Mouse (Mus musculus) T-cell, adult 2 months (primary cell): Measurements from ENCODE around the gene Prep.

Source experiments
- DNase-seq: peaks from one replicate; pipeline ENCODE4 v3.0.0; 2022; ENCODE audit warnings: low spot score

Prep gene

DNA sequence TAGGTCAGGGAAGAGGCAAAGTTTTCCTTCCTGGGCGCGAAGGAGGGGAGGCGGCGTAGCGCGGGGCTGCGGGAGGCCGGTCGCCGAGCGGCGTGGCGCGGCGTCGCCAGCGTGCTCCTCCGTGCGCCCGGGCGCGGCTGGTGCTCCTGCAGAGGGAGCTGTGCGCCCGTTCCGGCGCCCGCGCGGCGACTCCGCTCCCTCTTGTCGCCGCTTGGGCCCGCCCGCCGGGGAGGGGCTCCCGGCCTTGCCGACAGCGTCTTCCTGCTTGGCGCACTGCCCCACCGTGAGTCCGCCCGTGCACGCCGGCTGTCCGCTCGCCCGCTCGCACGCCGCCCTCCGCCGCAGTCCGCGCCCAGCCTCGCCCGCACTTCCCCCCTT, at the start of gene Prep:
Gene Prep, plus strand, starts transcription at position 273 of the 378 bp plus-strand sequence.
- DNase-seq, result peak; percentile 84

DNA sequence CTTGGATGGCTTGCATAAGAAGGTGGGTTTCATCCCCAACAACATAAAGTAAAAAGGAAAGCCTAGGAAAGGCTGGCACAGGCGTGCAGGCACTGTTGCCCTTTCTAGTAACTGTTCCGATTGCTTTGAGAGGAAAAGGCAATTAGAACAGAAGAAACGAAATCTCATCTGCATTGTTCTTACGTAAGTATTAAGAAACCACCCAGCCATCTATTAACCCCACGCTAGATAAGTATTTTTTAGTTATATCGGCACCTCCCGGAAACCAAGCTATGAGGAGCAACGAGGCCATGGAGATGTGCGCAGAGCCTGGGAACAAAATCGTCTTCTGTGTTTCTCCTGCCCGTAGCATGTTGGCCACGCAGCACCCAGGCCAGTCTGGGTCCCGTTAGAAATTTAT, 49.7 kb upstream of the Prep start:
- no peak for DNase-seq

DNA sequence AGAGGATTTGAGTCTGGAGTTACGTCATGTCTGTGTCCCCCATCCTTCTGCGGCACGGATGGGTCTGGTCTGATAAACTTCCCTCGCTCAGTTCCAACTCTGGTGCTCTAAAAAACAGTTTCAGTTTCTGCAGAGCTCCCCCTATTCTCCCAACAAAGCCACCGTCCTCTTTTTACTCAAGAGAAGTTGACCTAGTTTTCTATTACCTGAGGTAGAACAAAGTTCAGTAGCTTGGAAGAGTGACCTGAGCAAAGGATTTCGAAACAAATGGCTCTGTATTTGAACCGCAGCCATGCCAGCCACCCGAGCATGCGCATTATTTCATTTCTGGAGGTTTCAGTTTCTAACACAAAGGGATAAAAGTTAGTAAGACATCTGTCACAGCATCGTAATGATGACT, 49.2 kb upstream of the Prep start:
- DNase-seq, result no peak

DNA sequence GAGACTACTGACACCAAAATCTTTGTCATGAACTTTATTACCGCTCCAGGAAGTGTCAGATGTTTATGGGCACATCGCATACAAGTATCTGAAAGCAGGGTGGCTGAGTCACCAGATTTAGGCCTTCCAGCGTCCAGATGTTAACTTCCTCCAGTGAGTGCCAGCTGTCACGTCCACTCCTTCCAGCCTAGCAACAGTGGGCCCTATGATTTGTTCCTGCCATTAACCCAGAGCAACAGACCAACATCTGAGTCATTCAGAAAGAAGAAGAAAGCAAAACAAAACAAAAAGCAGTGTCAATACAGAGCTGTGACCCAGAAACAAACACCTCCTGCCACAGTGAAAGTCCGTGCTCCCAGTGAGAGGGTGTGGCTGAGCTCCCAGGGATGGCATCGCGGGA, 47.6 kb upstream of the Prep start:
- no peak for DNase-seq

DNA sequence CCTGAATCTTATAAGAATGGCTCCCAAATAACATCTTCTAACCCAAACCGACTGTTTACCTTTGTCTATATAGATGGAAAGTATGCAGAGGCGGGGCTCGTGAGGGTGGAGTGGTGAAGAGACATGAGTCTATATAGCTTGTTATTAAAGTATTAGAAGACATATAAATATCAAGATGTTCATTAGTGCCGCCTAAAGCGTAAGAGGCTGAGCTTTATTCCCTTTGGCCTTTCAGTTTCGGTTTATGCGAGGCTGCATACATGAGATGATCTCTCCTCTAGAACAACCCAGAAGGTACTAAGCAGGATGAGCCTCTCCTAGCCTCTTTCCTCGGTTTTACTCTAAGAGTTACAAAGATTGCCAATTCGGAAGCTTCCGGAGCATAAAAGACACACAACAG, 47.2 kb upstream of the Prep start:
- DNase-seq, result no peak

DNA sequence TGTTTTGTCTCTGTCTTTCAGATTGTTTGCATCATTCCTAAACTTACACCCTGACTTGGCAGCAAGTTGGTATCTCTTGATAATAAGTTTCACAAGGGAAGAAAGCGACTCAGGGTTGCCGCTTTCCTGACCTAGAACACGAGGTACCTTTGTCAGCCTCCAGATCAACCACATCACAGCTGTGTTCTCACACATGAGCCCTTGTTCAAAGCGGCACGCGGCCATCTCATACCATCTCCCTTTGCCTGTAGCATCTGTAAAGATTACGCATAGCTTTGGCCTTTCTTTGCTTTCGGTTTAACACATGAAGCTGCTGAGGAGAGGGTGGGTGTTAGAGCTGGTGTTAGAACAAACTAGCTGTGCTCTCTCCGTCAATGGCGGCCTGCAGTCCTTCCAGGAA, 46.7 kb upstream of the Prep start:
- DNase-seq, result peak; percentile 62

DNA sequence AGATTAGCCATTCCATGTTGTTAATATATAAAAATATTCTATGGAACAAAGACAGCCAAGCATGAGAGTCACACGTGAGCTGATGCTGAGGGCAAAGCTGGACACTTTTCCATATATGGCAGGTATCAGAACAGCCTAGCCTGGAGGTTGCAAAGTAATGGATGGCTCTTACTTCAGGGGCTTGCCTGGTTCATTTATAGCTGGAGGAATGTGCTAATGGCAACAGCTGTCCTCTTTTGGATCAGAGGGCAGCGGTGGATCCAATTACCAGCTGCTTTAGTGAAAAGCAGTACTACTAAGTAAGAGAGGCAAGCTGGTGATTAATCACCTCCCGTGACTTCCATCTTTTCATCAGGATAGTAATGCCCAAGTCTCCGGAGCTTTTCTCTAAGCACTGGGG, 41.8 kb upstream of the Prep start:
- no peak for DNase-seq

DNA sequence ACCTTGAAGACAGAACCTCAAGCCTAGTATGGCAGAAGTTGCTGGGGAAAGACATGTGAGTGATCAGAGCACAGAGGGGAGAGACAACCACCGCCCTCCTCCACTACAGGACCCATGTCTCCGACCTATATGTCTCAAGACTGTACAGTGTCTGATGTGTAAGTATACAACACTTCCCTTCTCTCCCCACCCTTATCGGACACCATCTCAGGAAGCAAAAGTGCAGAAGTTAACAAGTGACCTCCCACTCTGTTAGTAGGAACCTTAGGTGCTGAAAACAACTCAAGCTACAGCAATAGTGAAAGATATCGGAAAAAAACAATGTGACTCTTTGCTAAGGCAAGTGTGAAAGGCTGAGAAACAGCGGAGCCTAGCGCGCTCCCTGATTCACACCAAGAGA, 40.1 kb upstream of the Prep start:
- DNase-seq, result no peak

DNA sequence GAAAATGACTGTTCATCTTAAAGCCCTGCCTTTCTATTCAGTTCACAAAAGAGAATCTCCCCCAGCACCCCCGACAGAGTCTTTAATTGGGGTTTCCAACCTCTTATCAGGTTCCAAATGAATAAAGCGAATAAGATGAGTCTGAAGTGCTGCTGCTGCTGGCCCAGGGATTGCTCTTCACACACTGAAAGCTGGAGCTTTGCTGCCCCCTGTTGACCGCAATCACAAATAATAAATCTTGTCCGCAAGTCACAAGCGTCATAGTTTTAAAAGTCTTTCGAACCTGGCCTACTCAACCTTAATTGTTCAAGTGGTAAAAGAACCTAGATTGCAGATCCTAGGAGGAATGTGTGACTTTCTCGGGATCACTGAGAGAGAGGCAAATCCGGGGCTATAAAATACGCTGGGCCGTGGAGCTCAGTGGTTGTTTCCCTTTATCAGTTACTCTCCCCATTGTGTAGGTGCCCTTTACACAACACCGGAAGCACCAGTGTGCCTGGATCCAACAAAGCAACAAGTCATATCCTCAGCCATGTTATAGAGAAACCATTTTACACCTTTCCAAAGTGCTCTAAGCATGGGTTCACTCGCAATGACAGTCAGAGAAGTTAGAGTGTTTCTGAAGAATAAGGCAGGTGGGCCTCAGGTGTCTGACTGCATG, 21.6 kb upstream of the Prep start:
- peak; percentile 62 for DNase-seq

DNA sequence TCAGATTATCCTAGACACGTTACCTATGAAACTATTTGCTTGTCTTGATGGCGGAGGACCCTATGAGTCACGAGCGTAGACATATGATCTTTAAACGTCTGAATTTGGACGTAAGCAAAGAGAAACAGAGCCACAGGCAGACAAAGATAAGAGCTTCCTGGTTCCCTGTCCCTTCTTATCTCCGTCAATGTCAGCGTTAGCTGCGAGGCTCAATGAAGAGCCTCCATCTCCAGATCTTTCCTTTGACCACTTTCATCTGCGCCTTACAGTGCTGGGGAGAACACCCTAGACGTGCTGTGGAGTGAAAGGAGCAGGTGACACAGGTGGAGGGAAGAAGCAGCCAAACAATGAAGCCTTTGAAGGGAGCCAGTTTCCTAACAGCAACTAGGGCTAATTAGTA, 18.8 kb upstream of the Prep start:
- DNase-seq, result no peak

DNA sequence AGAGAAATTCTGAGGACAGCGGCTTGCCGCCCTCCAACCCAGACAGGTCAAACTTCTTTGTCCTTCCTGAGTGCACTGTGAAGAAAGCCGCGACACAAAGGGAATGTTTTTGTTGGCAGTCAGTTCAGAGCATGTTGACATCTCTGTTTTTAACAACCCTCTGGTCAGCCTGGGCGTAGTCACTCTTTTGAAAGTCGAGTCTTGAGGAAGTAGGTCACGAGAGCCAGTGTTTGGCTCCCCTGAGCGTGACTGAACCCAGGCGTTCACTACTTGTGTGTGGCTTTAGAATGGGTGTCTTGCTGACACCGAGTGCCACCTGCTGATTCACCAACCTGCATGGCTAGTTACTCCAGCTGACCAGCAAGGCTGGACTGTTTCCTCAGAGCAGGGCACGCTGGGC, 18.4 kb upstream of the Prep start:
- DNase-seq, result no peak

DNA sequence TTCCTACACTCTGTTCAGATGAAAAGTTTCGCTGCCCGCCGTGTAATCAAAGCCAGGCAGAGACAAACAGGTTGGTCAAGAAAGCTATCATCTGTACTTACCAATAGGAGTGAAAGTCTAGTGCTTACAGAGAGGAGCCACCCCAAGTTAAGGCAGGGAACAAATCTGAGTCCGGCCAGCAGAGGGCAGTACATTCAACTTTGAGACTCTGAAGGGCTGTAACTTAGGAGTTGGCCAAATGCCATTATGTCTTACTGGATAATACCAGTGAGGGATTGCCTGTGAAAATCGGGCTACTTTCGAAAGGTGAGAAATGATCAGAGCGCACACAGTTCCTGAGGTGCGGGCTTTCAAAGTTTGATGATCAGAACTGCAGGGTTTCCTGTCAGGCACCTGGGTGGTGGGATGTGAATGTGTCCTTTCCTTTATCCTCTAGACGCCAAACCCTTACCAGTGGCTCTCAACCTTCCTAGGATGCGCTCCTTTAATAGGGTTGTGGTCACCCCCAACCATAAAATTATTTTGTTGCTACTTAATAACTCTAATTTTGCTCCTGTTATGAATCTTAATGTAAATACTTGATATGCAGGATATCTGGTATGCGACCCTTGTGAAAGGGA, 15.8 kb upstream of the Prep start:
- DNase-seq, result peak; percentile 52

DNA sequence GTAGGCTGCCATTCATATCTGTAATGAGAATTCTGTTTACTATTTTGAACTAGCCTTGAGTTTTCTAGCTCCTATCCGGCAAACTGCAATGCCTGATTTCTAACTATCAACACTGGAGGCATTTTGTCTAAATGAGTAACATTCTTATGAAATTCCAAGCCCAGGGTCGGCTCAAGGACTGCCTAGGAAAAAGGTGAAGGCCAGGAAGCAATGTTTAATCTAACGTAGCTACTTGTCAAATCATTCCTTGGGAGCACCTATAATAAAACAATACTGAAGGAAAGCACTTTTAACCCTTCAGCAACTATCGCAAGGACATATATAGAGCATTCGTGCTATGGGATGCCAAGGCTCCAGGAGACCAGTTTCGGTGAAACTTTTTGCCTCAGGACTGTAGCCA, 8.6 kb upstream of the Prep start:
- DNase-seq, result no peak

DNA sequence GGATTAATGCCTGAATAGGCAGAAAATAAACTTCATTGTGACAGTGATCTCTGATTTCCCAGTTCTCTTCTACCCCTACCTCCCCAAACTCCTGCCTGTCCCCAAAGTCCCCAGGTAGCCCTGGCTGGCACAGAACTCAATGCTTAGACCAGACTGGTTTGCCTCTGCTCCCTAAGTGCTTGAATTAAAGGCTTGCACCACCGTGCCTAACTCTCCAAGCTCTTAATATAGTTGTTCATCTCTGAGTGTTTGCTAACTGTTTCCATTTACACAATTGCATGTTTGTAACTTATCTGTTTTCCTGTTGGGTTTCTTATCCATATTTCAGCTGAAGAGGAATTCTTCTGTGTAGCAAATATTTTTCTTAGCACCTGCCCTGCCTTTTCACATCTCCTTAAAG, 6.2 kb upstream of the Prep start:
- no peak for DNase-seq

DNA sequence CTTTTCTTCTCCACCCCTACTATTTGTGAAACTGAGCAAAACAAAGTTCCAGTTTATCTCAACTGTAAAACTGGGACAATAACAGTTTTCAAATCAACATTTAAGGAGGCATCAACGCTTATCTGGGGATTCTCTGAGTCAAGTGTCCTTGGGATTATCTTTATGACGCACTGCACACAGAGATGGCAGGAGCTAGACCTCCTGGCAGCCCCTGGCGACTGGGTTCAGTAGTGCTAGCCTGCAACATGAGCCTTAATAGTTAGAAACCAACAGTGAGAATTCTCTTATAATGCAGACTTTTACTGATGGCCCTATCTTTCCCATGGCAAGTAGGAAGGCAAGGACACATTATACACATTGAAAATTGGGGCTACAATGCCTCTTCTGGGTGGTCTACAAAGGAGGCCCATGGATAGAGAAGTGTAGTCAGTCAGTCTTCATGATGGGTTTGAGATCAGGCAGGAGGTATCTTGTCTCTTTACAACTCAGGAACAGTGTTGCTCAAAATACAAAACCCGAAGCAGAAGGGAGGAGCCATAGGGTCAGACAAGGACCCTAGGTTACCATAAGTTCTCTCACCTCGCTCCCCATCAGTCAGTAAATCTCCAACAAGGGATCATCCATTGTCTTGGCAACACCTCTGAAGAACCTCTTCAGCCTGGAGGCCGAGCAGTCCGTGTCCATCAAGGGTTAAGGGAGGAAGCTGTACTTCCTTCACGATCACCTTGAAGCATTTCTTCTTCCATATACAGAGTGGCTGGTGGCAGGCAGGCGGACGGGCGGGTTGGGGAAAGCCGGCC, 672 bp upstream of the Prep start:
- DNase-seq, result no peak

DNA sequence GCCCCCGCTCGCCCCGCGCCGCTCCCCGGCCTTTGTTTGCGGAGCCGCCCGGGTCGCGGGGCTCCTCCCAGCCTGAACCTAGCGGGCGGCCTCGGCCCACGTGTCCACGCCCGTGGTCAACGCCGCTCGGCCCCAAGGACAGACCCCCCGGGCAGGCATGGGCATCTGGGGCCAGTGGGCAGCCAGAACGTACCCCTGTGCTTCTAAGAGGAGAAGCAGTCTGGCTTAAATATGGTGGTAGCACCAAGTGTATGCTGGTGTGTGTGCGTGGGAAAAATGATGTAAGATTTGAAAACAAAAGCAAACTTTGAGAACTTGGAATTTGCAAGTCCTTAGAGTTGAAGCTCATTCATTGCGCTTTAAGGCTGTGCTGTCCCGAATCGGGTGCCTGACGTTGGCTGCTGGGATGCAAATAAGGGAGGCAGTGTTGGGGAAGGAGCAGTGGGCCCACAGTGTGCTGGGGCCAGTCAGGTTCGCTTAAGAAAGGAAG, 478 bp downstream of the Prep start:
- DNase-seq, result peak; percentile 17

DNA sequence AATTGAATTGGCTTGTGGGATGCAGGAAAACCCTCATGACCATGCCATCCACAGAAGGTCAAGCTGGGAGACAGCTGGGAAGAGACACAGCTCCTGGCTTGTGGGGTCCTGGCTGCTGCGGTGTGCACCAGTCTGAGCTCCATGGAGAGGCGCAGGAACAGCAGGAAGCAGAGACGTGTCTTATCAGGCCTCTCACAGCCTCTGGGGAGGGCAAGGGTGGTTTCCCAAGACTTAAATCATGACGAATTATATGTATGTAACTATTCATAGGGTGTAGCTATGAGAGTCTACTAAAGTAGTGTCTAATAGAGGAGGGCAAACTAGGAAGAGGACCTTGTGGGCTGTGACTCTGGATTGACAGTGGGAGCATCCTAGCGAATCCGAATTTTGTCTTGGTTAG, 2.6 kb downstream of the Prep start:
- no peak for DNase-seq

DNA sequence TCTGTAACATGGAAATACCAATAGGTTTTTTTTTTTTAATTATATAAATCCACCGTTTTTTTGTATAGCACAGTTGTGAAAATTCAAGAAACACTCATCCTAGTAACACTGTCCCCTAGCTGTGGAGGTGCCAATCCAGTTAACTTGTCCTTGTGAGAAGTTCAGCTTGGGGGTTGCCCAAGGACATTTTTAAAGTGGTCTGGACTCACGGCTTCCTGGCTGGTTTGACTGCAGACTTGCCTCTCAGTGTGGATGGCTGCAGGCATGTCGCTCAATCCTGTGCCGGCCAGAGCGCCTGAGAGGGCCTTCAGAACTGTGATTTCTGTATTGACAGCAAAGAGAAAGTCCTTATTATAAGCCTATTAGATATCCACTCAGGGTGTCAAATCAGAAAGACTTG, 3.4 kb downstream of the Prep start:
- DNase-seq, result no peak

DNA sequence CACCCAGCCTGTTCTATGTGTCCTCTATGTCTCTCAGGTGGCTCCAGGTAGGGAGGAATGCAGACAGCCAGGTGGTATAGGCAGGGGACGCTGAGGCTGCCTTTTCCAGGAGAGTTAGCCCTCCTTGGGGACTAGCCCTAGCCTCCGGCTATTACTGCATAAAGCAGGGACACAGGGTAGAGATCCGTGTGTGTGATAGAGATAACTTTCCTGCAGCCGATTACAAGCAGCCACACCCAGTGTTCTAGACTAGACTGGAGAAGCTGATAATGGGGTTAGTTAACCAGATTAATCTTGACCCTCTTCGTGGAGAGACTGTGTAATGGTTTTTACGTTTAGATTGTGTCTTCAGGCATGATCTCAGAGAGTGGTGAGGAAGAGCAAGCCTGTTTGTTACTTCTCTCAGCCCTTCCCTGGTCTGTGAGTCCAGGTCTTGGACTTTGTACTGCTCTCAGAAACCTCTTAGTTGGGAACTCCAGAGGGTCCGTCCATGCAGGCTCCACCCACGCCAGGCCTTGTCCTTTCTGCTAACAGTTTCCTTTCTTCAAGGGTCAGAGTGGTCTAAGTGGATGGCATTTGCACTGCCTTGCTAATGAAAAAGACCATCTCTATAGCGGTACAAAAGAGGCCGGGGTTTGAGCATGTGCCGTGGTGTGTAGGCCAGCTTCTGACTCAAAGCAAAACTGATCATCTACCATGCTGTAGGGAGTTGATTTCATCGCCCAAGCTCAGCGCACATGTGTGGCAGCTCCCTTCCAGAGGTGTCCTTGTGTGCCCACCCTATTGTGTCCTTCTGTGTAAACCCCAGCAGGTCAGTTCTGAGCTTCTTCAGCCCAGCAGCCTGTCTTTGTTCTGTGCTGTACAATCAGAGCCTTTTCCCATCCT, 4.2 kb downstream of the Prep start:
- no peak for DNase-seq

DNA sequence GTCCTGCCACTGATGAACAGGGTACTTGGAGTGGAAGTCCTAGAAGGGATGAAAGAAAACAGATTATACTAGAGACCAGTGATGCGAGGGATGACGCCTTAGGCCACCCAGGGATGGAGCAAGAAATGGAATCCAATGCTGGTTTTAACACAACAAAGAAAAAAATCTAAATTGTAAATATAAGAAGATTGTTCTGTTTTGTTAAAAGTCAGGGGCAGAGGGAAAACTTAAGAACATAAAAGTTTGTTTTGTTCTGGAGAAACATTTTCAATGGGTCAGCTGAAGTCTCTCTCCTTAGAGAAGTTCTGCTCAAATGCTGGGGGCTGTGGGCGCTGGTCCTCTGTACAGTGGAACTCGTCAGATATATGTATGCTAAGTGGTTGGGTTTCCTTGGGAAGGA, 5.3 kb downstream of the Prep start:
- no peak for DNase-seq

DNA sequence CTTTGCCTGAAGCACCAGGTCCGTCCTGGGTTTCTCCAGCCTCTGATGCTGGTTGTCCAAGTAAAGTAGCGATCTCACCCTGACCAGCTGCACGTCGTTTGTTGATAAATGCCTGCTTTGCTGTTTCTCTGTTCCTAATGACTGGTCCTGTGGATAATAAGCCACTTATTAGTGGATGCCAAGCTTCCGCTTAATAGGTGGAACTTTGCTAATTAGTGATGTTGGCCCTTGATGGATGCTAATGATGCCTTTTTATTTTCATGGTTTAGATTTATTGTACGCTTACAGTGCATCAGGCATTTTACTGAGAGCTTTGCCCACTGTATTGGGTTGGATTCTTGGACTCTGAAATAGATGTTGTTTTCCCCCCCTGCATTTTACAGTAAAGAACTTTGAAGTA, 7.5 kb downstream of the Prep start:
- no peak for DNase-seq

DNA sequence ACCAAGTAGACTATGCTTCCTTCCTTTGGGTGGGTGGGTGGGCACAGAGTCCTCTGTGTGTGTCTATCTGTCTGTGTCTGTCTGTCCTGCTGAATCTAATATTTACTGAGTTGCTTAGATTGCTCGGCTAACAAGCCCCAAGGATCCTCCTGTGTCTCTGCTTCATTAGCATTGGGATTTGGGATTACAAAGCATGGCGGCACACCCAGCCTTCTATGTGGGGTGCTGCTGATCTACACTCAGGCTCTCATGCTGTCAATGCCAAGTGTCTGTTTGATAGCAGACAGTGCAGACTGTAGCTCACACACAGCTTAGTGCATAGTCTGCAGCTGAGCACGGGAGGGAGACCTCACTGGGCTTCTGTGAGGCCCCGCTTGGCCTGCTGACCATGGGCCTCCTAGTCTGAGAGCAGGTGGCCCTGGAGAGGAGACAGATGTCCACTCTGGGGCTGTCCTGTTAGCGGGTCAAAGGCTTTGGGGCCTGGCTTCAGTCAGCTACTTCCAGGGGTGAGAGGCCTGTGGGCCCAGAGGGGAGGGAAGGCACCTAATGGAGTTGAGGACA, 8.6 kb downstream of the Prep start:
- no peak for DNase-seq
